Mouse (Mus musculus) adipocyte (in vitro differentiated cells): ENCODE measurements at regions not wholly inside any gene's neighbourhood (a gene's known extent, or its start where the extent isn't known, plus 50 kb on each side); places are given as distances from the start of the nearest gene placed in this dataset.

ENCODE experiments used
- DNase-seq: peaks from one replicate; pipeline ENCODE4 v3.0.0-alpha.2; 2016; ENCODE audit warnings: low spot score

DNA sequence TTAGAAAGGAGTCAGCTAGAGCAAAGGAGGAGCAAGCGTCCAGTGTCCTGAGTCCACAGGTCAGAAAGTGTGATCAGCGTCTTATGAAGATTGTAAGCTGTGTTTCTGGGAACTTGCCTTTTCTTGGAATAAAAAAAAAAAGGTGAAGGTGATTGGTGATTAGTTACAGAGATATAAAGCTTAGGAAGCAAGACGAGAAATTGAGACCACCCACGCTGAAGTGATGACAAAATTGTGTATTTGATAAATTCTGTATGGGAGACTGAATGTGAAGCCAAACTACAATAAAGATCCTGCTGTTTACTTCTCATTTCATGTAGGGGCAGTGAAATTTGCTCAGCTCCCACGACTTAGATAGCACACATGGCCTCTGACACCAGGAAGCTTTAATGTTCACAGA is 109.0 kb upstream of the Spats2l start:
- no peak for DNase-seq

DNA sequence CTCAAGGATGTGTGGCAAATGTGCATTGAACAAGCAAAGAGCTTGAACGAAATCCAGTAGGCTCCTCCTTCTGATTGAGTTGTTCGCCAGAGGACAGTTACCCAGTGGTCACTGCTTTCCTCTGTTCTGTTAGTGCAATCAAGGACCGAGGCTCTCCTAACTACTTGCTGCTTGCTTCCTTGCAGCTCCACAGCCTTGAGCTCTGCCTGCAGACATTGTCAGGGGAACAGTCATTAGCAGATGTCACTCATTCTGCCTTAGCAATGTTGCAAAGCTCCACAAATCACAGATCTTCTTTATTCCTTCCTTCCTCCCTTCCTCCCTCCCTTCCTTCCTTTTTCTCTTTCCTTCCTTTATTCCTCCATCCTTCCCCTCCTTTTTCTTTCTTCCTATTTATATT is 108.2 kb upstream of the Spats2l start:
- DNase-seq, result no peak

DNA sequence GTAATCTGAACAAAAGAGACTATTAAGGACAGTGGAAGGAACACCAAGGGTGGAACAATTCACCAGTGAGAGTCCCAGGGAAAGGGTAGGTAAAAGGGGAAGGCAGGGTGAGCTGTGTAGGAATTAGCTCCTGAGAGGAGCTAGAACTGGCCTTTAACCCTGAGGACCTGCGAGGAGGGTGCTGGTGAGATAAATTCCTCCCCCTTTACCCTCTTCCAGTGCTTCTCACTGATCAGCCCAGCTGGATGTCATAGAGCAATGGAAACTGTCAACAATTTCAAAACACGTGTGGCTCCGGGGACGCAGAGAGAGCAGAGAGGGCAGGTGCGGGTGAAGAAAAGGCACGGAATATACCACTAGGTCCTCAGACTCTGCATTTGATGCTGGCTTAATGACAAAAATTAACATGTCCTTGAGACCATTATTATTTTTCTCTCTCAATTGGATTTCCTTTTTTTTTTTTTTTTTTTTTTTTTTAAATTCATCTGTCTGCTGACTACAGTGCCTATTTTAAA is 107.7 kb upstream of the Spats2l start:
- DNase-seq, result no peak

DNA sequence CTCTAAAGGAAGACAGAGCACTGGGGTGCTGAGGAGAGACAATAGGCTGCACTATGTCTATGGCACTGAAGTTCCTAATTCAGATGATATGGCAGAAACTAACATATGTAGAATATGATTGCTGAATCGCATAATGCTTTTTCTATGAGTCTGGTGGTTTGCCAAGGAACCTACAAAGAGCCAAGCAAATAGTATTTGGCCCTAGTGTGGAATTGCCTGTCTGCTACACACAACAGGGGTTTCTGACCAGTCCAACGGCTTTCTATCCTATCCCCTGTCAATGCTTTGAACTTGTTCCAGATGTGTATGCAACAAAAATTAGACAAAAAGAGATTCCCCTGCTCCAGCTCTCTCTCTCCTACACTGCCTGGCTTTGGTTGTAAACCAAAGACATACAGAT is 100.5 kb upstream of the Spats2l start:
- DNase-seq, result no peak

DNA sequence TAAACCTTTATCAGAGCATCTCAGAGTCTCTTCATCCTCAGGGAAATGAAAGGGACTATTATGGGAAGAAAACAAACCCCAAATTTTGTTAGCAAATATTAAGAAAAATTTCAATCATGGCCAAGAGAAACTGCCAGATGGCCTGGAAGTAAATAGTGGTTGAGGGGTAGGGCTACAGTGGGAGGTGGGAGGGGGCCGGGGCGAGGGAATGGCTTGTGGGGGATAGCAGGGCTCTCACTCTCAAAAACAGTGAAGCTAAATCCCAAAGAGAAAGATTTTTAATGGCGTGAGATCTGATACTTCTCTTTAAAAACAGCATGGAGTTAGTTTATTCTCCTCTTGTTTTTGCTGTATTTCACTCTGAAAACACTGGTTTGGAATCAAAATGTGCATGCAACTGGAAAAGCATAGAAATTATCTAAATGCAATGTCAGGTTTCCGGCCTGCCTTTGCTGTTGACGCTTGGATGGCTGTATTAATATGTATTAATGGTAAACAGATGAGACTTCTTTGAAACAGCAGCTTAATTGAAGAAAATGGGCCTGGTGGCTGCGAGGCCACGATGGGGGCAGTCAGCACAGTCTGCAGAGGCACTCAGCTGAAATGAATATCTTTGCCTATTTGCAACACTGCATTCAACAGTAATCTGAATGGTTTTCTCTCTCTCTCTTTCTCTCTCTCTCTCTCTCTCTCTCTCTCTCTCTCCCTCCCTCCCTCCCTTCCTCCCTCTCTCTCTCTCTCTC is 99.8 kb upstream of the Spats2l start:
- DNase-seq, result no peak

DNA sequence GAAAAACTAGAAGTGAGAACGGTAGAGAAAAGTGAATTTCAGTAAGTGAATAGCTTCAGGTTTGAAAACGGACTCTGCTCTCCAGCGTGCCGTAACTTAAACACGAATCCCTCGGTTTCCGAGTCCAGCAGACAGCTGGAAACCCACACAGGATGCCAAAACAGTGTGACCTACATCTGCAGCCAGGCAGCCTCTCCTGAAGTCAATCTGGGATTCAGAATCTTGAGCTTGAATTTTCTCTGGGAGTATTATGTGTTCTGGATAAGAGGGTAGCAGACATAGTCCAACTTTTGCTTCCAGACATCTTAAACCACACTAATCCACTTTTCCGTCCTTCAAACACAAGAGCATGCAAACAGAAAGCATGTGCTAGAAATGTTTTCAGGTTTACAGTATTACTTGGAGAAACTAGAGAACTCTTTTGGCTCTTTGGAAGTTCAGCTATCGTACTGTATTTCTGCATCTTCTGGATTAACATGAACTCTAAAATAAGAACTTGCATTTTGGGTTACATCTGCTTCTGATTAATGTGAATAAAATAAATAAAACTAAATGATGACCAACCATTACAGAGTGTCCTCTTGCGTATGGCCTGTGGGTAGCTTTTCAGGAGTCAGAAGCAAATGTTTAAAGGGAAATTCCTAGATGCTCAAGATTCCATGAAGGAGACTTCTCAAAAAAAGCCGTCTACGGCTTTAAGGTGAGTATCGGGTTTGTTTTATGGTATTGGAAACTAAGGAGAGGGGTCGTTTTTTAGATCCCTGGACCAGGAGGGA is 89.4 kb upstream of the Spats2l start:
- no peak for DNase-seq

DNA sequence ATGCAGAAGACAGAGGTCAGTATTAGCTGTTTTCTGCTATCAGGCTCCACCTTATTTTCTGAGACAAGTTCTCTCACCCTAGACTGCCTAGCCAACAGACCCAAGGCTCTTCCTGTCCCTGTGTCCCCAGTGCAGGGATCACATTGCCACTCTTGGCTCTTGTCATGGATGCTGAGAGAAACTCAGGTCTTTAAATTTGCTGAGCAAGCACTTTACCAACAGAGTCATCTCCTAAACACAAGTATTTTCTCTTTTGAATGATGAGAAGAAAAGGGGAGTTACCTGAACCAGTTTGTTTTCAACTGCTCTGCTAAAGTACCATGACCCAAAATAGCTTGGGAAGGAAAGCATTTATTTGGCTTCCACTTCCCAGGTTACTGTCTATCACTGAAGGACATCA is 84.7 kb upstream of the Spats2l start:
- no peak for DNase-seq

DNA sequence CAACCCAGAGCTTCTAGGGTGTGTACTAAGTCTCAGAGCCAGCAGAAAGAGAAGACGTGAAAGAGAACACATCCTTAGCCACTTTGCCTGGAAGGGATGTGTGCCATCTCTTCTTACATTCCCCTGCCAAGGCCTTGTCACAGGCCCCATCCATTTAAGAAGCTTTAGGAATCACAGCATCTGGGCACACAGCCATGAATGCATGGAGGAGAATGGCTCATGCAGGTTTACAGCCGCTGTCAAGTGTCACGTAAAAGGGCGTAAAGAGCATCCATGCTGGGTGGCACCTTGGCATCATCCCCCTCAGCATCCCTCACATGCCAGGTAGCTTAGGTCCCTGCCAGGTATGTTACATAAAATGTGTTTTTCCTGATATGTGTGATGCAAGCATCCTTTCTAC is 66.1 kb upstream of the Spats2l start:
- DNase-seq, result no peak

DNA sequence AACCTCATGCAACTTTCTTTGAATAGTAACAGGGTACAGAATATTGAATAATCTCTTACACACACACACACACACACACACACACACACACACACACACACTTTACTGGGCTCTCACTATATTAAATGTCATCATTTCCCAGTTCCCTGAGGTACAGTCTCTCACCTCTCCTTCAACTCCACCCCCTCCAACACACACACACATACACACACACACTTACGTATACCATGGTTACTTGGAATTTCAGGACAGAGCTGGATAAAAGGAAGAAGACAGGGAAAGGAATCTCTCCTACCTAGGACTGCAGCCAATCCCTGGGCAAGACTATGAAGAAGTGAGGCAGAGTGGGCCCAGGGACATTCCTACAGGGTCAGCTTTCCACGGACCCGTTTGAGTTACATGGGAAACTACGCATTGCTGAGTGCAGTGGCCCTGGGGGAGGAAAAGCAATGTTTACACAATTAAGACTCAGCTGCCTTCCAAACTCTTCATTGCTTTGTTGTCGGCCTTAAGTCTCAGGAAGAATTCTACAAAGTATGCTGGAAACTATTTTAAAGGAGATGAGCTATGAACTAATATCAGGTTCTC is 61.0 kb upstream of the Spats2l start:
- no peak for DNase-seq

DNA sequence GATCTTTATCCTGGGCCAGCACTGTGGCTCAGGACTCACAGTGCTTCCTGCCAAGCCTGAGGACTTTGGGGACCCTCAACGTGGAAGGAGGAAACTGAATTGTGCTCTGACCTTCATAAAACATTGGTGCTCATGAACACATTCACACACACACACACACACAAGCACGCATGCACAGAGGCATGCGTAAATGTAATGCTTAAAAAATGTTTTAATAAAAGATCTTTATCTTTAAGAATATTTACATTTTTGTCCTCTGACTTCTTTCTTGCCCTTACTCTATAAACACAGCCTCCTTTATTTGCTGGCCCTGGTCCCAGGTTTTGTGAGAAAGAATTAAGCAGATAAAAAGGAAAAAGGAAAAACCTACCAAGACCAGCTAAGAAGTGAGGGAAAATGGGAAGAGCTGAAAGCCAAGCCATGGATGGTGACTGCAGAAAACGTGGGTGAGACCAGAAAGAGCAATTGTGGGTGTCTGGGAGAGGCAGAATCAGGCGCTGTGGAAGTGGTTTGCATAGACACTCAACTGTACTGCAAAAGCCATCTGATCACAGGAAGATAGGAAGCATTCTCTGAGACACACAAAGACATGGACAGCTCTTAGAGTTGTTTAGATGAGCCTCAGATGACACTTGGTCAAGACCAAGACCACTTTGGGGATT is 56.7 kb upstream of the Spats2l start:
- no peak for DNase-seq

DNA sequence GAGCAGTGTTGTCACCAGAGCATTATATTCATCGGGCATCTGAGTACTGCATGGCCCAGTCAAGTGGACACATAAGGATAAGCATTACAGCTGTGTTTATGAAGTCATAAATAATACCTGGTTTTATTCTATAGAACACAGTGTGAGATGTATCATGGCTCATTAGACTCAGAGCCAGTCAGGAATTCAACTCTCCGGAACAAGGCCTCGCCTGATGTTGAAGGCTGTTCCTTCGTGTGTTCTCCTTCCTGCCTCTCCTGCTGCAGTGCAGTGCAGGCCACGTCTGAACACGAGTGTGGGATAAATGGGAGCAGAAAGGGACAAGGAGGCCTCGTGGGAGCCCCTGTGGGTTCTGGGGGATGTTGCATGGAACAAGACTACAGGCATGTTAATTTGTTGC is 55.6 kb upstream of the Spats2l start:
- DNase-seq, result no peak
